Mouse (Mus musculus): ENCODE data around the gene Cd3e.

The Cd3e gene

DNA sequence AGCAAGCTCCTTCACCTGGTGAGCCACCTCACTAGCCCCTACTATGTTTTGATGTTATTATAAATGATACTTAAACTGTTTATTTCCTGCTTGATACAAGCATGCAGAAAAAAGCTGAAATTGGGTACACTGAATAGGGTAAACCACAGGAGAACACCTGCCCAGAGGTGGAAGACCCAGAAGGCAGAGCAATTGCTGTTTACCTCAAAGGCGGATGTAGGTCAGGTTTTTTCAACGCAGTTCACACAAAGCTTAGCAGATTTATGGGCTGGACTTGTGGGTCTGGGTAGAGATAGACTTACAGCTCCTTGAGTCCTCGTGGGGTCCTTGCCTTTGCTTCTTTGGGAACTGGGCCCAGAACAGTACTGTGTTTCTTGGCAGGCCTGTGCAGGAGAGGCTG is 6.4 kb upstream of the Cd3e start:
- DNase-seq (ENCODE audit: low spot score) = no peak

DNA sequence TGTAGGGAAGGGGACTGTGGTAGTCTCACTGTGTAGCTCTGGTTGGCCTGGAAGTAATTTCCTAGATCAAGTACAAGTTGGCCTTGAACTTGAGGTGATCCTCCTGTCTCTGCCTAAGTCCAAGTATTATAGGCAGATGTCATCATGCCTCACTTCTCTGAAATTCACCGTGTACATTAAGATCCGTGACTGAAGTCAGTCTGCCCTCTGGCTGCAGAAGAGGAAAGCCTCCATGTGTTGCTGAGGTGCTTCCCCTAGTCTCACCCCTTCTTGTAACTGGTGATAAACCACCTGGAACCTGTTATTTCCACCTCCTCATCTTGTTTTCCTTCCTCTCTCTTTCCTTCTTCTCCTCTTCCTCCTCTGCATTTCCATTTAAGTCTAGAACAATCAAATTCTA is 5.5 kb upstream of the Cd3e start:
- no peak for DNase-seq (ENCODE audit: low spot score)

DNA sequence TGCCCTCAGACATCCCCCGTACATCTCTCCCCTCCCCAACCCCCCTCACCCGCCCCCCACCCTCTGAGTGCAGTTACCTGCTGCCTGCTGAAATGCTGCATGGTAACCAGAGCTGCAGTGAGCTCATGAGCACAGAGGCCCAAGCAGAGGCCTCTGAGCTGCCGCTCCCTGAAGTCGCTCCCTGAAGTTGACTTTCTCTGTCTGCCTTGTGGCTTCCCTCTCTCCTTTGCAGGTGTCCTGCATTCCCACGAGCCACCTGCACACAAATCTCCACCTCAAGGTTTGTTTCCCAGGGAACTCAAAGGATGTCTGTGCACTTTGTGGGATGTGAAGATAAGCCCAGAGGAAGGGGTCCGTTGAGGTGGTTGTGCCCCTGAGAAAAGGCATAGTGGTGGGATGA is 1.9 kb upstream of the Cd3e start:
- no peak for DNase-seq (ENCODE audit: low spot score)

DNA sequence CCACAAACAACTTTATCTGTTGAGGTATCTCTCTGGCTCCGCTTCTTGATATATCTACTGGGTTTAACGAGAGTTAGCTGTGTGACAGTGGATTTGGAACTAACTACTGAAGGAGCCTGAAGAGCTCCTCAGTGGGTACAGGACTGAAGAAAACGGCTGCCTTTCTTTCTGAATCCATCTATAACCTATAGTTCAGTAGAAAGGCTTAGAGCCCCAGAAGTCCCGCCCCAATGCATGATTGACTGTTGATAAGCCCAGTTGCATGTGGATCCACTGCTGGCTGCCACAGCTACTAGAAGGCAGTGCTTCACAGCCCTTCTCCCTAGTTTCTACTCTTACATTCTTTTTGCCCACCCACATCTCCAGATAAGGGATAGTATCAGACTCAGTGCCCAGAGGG is 1.0 kb upstream of the Cd3e start:
- no peak for DNase-seq (ENCODE audit: low spot score)

DNA sequence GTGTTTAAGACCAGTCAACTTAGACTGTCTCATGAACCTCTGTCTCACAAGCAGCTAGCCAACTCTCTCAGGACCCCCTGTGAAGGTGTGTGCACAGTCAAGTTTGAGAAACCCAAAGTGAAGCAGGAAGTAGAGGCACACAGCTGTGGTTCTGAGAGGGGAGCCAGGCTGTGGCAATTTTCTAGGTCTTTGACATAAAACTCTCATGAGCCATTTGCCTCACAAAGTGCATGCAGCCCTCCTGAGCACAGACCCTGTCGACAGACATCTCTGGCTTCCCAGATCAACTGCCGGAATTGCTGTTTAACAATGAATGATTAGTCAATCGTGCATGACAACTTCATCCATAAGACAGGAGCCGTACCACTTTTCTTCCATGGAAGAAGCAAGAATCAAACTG is 1.1 kb downstream of the Cd3e start:
- DNase-seq (ENCODE audit: low spot score) = no peak

DNA sequence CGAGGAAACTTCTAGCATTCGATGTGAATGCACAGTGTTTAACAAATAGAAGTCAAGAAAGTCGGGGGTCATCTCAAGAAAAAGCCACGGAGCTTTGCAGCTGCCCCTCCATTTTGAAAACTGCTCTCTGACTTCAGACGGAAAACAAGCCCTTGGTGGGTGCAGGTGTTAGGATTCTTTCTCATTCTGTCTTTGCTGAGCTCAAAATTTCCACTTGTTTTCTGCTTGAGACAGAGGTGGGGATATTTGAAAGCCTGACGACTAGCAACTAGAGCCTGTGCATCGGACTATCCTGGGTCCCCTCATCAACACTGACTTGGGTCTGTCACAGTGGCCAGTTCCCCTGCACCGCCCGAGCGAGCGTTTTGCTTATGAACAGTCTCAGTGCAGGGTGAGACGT is 2.0 kb downstream of the Cd3e start:
- DNase-seq (ENCODE audit: low spot score) = no peak

DNA sequence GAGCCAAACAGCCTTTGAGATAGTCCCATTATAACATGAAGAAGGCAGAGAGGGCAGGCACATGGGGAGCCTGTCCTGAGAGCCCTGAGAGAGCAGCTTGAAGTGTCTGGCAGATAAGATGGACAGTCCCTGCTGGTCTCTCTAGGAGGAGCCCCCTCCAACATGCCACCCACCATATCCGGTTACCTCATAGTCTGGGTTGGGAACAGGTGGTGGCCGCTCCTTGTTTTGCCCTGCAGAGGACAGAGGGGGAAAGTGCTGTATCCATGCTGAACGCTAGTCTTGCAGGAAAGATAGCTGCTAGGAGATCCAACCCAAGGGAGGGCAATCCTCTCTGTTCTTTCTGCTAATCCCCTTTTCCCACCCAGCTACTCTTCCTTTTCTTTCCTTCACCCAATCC is 9.2 kb downstream of the Cd3e start:
- DNase-seq (ENCODE audit: low spot score) = no peak

DNA sequence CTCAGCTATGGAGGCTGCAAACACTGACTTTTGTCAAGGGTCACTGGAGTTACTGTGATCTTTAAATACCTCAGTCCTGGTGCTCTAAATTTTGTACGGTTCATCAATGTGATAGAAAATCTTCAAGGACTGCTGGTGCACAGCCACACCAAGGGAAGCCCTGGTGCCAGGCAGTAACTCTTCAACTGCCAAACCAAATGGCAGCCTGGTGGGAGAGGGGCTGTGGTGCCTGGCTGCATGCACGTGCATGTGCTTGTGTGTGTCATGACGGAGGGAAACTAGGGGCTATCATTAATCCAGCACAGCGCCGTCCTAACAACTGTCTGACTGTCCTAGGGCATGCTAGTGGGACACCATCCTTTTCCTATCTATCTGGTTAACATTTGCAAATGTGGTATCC is 9.7 kb downstream of the Cd3e start:
- DNase-seq (ENCODE audit: low spot score) = no peak

DNA sequence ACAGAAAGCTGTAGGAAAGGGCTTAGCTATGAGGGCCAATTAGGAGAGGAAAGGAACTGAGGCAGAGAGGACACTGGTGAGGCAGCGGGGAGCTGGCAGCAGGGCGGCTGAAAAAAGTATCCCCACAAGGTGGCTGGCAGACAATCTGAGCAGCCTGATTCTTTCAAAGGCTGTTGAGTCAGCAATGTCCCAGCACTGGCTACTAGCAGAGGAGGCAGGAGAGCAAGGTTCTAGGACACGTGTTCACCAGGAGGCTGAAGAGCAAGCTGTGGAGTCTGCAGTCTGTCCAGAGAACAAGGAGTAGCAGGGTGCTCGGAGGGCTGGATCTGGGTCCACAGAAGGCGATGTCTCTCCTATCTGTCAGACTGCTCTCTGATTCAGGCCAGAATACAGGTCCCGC is 10.3 kb downstream of the Cd3e start:
- DNase-seq (ENCODE audit: low spot score) = no peak

DNA sequence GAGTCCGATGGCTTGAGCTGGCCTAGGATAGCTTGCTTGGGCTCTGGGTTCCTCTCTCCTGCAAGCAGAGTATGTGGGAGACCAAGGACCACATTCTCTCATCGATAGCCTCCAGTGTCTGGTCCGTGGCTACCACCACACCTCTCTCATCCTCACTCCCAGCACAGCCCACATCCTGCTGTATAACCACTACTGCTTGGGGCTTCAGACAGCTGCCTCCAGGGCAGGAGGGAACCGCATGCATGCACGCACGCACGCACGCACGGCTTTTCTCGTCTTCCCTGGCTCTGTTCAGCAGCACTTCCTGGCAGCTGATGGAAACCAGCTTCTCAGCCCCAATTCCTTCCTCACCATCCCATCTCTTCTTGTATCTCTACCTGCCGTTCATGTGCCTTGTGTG is 11.3 kb downstream of the Cd3e start:
- no peak for DNase-seq (ENCODE audit: low spot score)

DNA sequence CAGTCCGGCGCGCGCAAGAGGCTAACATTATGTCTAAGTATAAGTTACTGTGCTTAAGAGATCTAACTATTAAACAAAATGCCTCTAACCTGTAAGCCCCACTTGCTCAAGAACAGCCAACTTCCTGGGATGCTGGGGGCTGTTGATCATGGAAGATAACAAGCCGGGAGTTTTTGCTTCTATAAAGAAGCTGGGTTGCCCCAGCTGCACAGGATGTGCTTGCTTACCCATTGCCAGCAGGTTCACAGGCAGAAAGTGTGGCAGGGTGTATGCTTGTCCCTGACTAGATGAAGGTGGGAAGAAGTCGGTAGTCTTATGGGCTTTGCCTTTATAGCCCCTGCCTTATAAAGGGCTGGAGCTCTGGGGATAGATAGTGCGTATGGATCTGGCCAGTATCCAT is 12.8 kb downstream of the Cd3e start:
- no peak for DNase-seq (ENCODE audit: low spot score)

DNA sequence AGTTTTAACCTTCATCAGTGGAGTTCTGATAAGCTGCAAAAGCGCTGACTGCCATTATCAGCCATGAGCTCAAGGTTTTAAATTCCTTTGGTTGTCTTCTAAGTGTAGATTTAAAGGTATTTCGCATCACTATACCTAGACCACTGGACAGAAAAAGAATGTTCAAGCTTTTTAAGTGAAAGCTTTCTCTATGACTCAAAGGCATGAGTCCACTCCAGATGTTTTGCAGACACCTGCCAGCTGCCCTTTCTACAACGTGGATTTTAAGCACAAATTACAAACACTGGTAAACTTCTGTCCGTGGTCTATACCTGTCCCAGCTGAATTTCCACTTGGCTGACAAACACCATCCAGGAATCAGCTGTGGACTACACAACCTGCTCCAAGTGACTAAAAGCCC is 14.5 kb downstream of the Cd3e start:
- no peak for DNase-seq (ENCODE audit: low spot score)

DNA sequence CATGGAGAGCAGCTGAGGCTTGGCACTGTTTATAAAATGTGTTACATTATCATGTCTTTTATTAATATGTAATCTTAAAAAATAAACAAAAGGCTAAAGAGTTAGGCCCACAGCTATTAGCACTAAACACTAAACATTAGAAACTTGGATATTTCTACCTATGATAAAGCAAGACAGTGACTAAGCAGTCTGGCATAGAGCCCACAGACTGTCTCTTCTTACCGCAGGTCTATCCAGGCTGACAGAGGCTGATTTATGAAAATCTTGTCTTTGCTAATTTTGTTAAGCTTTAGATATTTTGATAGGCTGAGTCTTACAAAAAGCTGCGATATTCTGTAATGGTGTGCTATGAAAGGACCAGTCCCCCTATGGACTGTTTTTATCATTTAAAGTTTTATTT is 16.2 kb downstream of the Cd3e start:
- DNase-seq (ENCODE audit: low spot score) = no peak

DNA sequence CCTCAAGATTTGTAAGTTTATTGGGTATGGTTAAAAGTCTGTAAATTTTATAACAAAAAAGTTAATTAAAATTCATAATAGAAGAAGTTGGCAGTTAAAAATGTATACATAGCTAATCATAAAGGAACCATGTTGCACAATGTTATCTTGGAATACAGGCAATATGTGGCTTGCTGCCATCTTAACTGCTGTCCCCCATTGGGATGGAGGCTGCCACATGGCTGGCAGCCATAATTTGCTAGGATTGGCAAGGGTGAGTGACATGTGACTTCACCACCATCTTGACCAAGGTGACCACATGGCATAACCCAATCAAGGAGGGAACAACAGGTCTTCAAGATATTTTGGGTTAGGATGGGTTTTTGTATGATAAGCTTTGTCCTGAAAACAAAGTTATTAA is 17.2 kb downstream of the Cd3e start:
- DNase-seq (ENCODE audit: low spot score) = no peak

DNA sequence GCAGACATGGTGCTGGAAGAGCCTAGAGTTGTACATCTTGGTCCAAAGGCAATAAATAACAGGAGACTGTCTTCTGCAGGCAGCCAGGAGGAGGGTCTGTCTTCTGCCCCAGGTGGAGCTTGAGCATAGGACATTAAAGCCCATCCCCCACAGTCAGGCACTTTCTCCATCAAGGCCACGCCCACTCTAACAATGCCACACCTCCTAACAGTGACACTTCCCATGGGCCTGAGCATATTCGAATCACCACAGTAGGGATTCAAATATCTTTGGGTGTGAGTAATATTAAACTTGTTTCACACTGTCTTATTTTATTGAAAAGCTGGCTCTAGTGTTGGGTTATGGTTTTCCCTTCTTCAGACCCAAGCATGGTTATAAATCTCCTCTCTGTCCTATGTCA is 17.6 kb downstream of the Cd3e start:
- no peak for DNase-seq (ENCODE audit: low spot score)

DNA sequence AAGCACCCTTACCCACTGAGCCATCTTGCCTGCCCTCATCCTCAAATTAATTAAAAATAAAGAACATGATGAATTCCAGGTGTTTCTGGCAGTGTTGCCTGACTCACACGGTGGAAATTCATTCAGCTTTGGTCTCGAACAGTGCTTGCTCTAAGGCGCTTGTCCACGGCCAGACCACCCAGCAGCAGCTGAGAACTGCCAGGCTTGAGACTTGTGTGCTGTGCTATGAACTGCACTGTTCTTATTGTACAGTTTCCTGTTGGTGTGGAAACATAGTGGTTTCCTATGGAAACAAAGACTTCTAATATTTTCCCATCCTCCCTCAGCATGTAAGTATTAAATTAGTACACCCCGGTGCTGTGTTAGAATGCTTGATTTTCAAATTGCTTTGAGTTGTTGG is 22.5 kb downstream of the Cd3e start:
- no peak for DNase-seq (ENCODE audit: low spot score)

DNA sequence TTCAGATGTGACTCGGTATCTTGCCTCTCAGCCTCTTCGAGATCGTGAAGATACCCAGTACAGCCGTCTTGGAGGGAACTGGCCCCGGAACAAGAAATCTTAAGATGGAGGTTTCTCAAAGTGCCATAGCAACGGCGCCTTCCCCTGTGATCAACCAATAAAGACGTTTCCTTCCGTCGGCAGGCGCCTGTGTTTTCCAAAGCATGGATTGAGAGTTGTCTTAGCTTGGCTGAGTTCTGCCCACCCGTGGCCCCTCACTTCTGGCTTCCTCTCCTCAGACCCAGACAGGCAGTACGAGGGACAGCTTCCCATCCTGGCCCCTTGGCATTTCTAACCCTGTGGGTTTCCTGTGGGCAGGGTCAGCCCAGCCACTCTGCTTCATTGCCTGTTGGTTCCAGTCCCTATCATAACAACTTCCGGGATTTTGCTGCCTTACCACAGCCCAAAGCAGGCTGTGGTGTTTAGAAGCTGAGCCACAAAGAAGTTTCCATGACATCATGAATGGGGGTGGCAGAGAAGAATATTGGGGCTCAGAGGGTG is 23.1 kb downstream of the Cd3e start:
- no peak for DNase-seq (ENCODE audit: low spot score)

DNA sequence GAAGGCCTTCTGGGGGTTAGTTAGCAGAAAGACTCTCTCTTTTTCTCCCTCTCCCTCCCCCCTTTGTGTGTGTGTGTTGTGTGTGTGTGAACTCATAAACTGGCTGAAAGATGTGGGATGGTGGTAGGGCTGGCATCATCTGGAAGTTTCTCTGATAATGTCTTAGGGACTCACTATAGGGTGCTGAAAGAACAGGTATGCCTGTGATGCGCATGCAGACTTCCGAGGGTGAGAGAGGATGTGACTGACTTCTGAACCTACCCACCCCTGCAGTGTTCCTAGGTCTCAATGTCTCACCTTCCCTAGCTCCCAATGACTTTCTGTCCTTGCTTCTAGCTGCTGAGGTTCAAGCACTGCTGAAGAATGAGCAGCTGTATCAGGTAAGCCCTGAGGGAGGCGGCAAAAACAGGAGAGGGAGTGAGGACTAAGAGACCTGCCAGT is 23.7 kb downstream of the Cd3e start:
- DNase-seq (ENCODE audit: low spot score) = no peak

DNA sequence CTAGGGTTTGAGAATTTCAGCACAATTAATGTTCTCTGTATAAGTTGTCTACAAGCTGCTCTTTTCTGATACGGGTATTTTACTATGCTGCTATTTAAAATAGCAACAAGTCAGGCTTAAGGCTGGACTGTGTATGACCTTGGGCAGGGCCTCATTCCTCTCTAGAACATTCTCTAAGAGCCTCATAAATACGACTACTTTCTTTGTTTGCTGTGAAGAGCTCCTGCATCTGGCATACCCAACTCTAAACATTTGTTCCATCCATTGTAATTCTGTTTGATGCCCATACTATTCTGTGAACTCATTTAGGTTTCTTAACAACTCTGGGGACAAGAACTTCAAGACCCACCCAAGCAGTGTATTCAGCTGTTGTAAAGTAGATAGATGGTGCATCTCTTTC is 26.4 kb downstream of the Cd3e start:
- DNase-seq (ENCODE audit: low spot score) = no peak

DNA sequence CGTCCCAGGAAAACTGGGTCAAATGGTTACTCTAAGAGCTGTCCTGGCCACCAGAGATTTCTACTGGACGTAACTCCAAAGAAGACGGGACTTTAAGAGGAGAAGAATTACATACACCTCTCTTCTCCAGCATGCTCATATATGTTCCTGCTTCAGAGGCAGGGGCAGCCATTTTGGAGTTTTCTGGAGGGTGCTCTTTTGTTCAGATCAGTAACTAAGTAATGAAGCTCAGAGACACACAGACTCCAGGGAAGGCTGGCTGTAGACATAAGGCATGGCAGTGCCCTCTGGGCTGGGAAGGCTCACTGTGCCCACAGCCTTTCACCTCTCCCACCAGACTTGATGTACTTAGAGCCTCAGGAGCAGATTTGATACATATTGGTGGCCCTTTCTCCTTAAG is 26.9 kb downstream of the Cd3e start:
- DNase-seq (ENCODE audit: low spot score) = no peak

DNA sequence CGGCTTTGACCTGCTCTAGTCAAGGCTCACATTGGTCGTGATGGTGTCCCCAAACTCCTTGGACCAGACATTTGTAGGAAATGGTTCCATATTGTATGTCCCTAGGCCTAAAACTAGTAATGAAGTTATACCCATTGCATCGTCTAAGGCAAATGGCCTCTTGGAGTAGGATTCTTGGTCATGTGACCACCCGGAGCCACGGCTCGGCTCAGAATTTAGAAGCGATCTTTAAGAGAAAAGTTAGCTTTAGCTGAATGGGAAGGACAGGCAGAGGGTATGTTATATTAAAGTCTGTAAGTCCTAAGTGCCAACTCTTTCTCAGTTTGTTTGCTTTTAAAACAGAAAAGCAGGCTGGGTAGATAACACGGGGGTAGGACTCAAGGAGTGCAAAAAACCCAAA is 27.3 kb downstream of the Cd3e start:
- no peak for DNase-seq (ENCODE audit: low spot score)

DNA sequence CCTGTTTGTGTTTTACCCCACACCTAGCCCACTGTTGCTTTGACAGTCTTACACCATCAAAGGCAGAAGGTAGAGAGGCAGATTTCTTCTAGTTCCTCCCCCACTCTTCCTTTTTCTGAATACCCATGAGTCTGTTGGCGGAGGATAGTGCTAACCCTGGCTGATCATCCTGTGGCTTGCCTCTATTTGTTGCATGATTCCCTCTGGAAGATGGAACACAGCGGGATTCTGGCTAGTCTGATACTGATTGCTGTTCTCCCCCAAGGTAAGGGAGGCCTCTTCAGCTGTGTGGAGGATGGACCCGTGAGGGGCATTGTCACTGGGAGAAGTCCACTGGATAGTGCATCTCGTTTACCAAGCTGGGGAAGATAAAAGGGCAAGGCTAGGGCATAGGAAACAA is 27.8 kb downstream of the Cd3e start, which contains the start of gene Cd3d:
TSS of gene Cd3d (plus strand) at position 111 of the 400 bp plus-strand sequence.
- no peak for DNase-seq (ENCODE audit: low spot score)

DNA sequence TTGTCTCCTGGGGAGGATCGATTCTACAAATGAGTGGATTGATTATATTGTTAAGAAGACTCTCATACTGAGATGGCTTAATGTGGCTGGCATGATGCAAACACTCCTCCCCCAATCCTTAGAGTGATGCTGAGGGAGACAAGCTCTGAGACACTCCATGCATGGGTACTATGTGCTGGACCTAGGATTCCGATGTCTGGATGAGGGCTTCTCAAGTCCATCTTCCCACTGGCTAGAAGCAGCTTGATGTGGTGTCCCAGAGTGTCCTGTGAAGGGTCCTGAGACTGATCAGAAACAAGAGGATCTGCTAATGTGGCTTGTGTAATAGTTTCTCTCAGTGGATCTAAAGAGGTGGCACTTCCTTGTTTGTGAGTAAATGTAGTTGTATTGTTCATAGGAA is 28.3 kb downstream of the Cd3e start:
- no peak for DNase-seq (ENCODE audit: low spot score)

DNA sequence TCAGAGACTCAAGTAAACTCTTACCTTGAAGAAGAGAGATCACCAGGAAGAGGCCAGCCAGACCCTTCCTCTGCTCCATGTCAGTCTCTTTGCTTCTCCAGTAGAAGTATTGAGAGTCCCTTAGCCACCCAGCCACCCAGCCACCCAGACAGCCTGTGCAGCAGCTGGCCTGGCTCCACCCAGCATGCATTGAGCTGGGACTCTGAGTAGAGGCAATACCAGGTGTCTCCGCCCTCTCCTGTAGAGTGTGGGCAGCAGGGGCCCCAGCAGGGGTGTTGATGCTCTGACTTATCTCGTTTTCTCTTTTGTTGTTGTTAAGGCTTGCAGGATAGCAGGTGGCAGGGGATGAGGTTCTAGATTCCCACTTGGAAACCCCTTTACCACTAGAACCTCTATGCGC is 29.2 kb downstream of the Cd3e start, which contains the start of gene Cd3g:
TSS of gene Cd3g (minus strand) at position 190 of the 400 bp plus-strand sequence.
- no peak for DNase-seq (ENCODE audit: low spot score)

DNA sequence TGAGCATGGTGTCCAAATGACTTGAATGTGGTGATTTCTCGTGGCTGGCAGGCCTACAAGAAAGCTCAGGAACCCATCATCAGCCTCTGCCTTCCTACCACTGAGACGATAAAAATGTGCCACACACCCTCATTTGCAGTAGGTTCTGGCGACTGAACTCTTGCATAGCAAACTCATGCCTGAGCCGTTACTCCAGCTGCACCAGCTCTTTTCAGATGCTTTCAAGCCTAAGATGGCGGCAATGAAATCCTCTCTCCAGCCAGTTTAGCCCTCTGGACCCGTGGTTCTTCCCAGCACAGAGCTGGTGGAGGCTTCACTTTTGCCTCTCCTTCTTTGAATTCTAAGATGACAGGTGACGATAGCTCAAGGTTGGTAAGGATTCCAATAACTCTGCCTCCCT is 29.6 kb downstream of the Cd3e start:
- no peak for DNase-seq (ENCODE audit: low spot score)
